Comparison of ENCODE assay signal across 8 mouse cellular contexts in the genomic region with DNA sequence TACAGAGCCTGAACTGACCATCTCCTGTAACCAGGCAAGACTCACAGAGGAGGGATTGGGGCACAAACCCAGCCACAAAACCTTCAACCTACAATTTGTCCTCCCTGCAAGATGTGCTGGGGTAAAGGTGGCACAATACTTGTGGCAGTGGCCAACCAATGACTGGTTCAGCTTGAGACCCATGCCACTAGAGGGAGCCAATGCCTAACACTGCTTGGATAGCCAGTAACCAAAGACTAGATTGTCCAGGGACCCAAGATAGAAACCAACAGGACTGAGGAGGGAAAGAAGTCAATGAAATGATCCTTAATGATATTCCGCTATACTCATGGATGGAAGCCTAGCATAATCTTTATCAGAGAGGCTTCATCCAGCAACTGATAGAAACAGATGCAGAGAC. TPM values are rescaled to one million over a fixed set of nuclear protein-coding genes. Genes with fewer than 3 reads are reported as not detected.
DNase-seq lines count a peak whose midpoint lies in the region; ATAC-seq and TF ChIP-seq lines count a peak whose summit lies in the region.

No protein-coding gene starts in this region.

- H3K9me3 ChIP-seq in intestine, postnatal 0 days (ENCODE audit: control insufficient read depth), result no peaks in the 10 kb centered on the region
- no peaks in the 10 kb centered on the region for H3K9me3 ChIP-seq in midbrain, embryonic 16.5 days (replicated peaks; ENCODE audit: control insufficient read depth, low read length, poor library complexity, severe bottlenecking)

- H3K9ac ChIP-seq in intestine, postnatal 0 days (ENCODE audit: low read depth, low read length), result no peak overlapping the region
- no peak overlapping the region for H3K9ac ChIP-seq in midbrain, embryonic 16.5 days (ENCODE audit: low read depth, low read length)

- no peak overlapping the region for H3K27ac ChIP-seq in intestine, postnatal 0 days (ENCODE audit: low read depth, low read length)
- no peak overlapping the region for H3K27ac ChIP-seq in midbrain, embryonic 16.5 days (ENCODE audit: low read length)

- no peak overlapping the region for H3K4me3 ChIP-seq in intestine, postnatal 0 days (ENCODE audit: low read depth, low read length)
- no peak overlapping the region for H3K4me3 ChIP-seq in midbrain, embryonic 16.5 days (ENCODE audit: low read depth, low read length)

- no peaks in the 10 kb centered on the region for H3K4me1 ChIP-seq in intestine, postnatal 0 days (replicated peaks; ENCODE audit: control insufficient read depth, insufficient read depth, low read length)
- H3K4me1 ChIP-seq in midbrain, embryonic 16.5 days (ENCODE audit: control insufficient read depth, insufficient read depth, low read length), result no peaks in the 10 kb centered on the region

- no peaks in the 10 kb centered on the region for H3K36me3 ChIP-seq in intestine, postnatal 0 days (ENCODE audit: control insufficient read depth, insufficient read depth)
- H3K36me3 ChIP-seq in midbrain, embryonic 16.5 days (ENCODE audit: control insufficient read depth, insufficient read depth, low read length), result no peaks in the 10 kb centered on the region

- 79% methylated on average over 1 of the region's 1 CpGs for WGBS in intestine, postnatal 0 days
- WGBS in midbrain, embryonic 16.5 days, result 76% methylated on average over 1 of the region's 1 CpGs

- H3K27me3 ChIP-seq in intestine, postnatal 0 days (replicated peaks; ENCODE audit: control insufficient read depth, insufficient read depth, low read length), result 0 out of 2 replicates have a peak, but pooled peaks cover 12% of the 10 kb centered on the region
- no peaks in the 10 kb centered on the region for H3K27me3 ChIP-seq in midbrain, embryonic 16.5 days (ENCODE audit: control insufficient read depth, insufficient read depth, low read depth, low read length)

- DNase-seq in spleen, adult 18-20 months, result peak; percentile 37 to 70
- DNase-seq in spleen, adult 12 weeks (ENCODE audit: low spot score), result no peak
- DNase-seq in cerebellum, adult 8-10 months, result peak; percentile 64
- DNase-seq in frontal cortex, adult 2 months (ENCODE audit: extremely low spot score in 1 of 2, low spot score in 1 of 2), result peak; percentile 46 to 83
- DNase-seq in left cerebral cortex, postnatal 36 days (ENCODE audit: low spot score in 2 of 2), result peak; percentile 30 to 36
- DNase-seq in spleen, postnatal 36 days (ENCODE audit: low spot score in 2 of 2), result peak; percentile 66 to 74

- ATAC-seq in intestine, postnatal 0 days, result 0 out of 2 replicates have a peak, but pooled peaks have one; percentile 36
- peak; percentile 72; the same call in 1 of the 2 replicates for ATAC-seq in midbrain, embryonic 16.5 days

- H3K4me2 ChIP-seq in intestine, postnatal 0 days (replicated peaks; ENCODE audit: low read depth), result no peak overlapping the region
- no peak overlapping the region for H3K4me2 ChIP-seq in midbrain, embryonic 16.5 days (ENCODE audit: low read length)

- intact Hi-C loops in left cerebral cortex, postnatal 36 days (cut with DNase I), result loop anchor here (1.0 to 10.0 kb wide), 4 partner anchors 70 to 212 kb away; a partner anchor contains a TSS

- TF ChIP-seq CTCF in intestine, postnatal 0 days (IDR thresholded peaks at IDR 0.05; ENCODE audit: low read depth), result peak; percentile 96

RNA-seq across cellular contexts. Expression of a gene that starts 3.3 kb away (rescaled TPM):
- 3.0 TPM in 2 replicates for polyA plus RNA-seq in frontal cortex, adult 2 months (2012; rRNA removed)
- polyA plus RNA-seq in intestine, postnatal 0 days (2015; fragmentation: Nextera tagmentation; extraction: Ambion mirVana), result 0.17 and 0.24 TPM in 2 replicates
- 1 to 10 TPM; 1.8 to 2.3 TPM for total RNA-seq in left cerebral cortex, postnatal 36 days (2021)
- polyA plus RNA-seq in midbrain, embryonic 16.5 days (2015; fragmentation: Nextera tagmentation; extraction: Ambion mirVana), result 0.19 and 0.20 TPM in 2 replicates

RNA-seq across cellular contexts. Expression of a gene that starts 39.7 kb away (rescaled TPM):
- polyA plus RNA-seq in frontal cortex, adult 2 months (2012; rRNA removed), result 2.4 and 3.5 TPM in 2 replicates
- 11.4 and 12.6 TPM in 2 replicates for polyA plus RNA-seq in intestine, postnatal 0 days (2015; fragmentation: Nextera tagmentation; extraction: Ambion mirVana)
- 1 to 10 TPM; 2.5 to 2.7 TPM for total RNA-seq in left cerebral cortex, postnatal 36 days (2021)
- polyA plus RNA-seq in midbrain, embryonic 16.5 days (2015; fragmentation: Nextera tagmentation; extraction: Ambion mirVana), result 1.9 and 2.1 TPM in 2 replicates
